Mouse (Mus musculus) lung, adult 2 months (tissue): ENCODE measurements at regions not wholly inside any gene's neighbourhood (a gene's known extent, or its start where the extent isn't known, plus 50 kb on each side); places are given as distances from the start of the nearest gene placed in this dataset.
"Not testable (repeated sequence)": the region's sequence is repeated elsewhere in the genome, so short reads cannot be mapped to it uniquely, and the experiment has no call there.

ENCODE experiments used
- CTCF ChIP-seq: fragments of 200-500 bp; IDR thresholded peaks from 2 replicates; pipeline ENCODE4 v1.5.1; 2011; ENCODE audit warnings: mild to moderate bottlenecking, low read length, control low read depth; ENCODE audit not compliant: insufficient read depth
- POLR2A ChIP-seq: fragments of 200-500 bp; IDR thresholded peaks from 2 replicates; pipeline ENCODE4 v1.6.1; 2011; ENCODE audit warnings: low read depth, mild to moderate bottlenecking, control low read depth, low read length, borderline replicate concordance; ENCODE audit errors: extremely low read depth

GRCm38 (mm10) chr8:20513920-20514319 lies 100.8 kb upstream of the Gm21119 start:
- TF ChIP-seq CTCF, POLR2A: not testable (repeated sequence)
